Mouse (Mus musculus) brain, embryonic 14.5 days (tissue): ENCODE data around the gene Synrg.

ENCODE experiments used
- CTCF ChIP-seq: fragments of 200-500 bp; IDR thresholded peaks from 2 replicates; pipeline ENCODE4 v1.5.1; 2012; ENCODE audit warnings: inconsistent platforms, mild to moderate bottlenecking, moderate library complexity, borderline replicate concordance; ENCODE audit not compliant: insufficient read depth, insufficient read length; ENCODE audit errors: extremely low read depth
- POLR2A ChIP-seq: fragments of 200-500 bp; IDR thresholded peaks from 2 replicates; pipeline ENCODE4 v1.6.1; 2012; ENCODE audit warnings: mild to moderate bottlenecking, inconsistent platforms, borderline replicate concordance; ENCODE audit not compliant: poor library complexity, insufficient read depth, insufficient read length, severe bottlenecking; ENCODE audit errors: extremely low read depth

DNA sequence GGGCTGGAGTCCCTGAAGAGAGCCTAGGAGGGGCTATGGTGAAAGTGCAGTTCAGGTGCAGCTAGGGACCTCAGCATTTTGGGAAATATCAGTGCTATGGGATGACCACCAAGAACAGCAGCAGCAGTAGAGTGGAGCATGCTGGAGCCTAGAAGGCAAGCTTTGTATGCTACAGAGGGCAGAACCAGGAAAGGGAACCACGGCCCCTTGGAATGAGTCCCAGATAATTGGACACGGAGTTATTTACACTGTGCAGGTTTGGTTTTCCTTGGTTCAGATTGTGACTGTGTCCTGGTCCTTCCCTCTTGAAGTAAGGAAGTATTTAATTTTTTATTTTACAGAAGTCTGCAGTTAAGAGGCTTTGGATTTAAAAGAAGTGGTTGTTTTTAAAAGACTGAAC lies 29.2 kb downstream of the Synrg start:
- TF ChIP-seq CTCF = no peak
- TF ChIP-seq POLR2A = no peak
